Mouse (Mus musculus) limb, embryonic 12.5 days (tissue): ENCODE measurements around the gene Trpc4ap. TPM values are rescaled to one million over a fixed set of nuclear protein-coding genes. Genes with fewer than 3 reads are reported as not detected.
A peak's percentile ranks its signal among the peaks of the same experiment; 100 is the strongest.
"Not testable (repeated sequence)": the region's sequence is repeated elsewhere in the genome, so short reads cannot be mapped to it uniquely, and the experiment has no call there.

Source experiments
- ATAC-seq: fragments of 200-750 bp; cut with Nextera tagmentation; 2 replicates; pipeline ENCODE4 v1.8.0; 2017; ENCODE audit warnings: low read depth, moderate TSS enrichment; ENCODE audit not compliant: insufficient number of reproducible peaks, insufficient read depth, low FRiP score, low TSS enrichment
- H3K27ac ChIP-seq: fragments of 300-500 bp; sonication (generic); 2 replicates; pipeline ENCODE4 v1.5.1; 2016; ENCODE audit warnings: mild to moderate bottlenecking, moderate library complexity
- H3K27me3 ChIP-seq: fragments of 300-500 bp; sonication (generic); 2 replicates; pipeline ENCODE4 v1.6.1; 2016; ENCODE audit warnings: mild to moderate bottlenecking, moderate library complexity
- H3K36me3 ChIP-seq: fragments of 300-500 bp; sonication (generic); 2 replicates; pipeline ENCODE4 v1.6.1; 2016; ENCODE audit warnings: mild to moderate bottlenecking, moderate library complexity
- H3K4me1 ChIP-seq: fragments of 300-500 bp; sonication (generic); replicated peaks from 2 replicates; pipeline ENCODE4 v1.6.1; 2016
- H3K4me2 ChIP-seq: fragments of 300-500 bp; sonication (generic); 2 replicates; pipeline ENCODE4 v1.6.1; 2016; ENCODE audit warnings: mild to moderate bottlenecking, moderate library complexity
- H3K4me3 ChIP-seq: fragments of 300-500 bp; sonication (generic); replicated peaks from 2 replicates; pipeline ENCODE4 v1.5.1; 2016; ENCODE audit warnings: mild to moderate bottlenecking
- H3K9ac ChIP-seq: fragments of 300-500 bp; sonication (generic); replicated peaks from 2 replicates; pipeline ENCODE4 v1.6.1; 2016; ENCODE audit warnings: mild to moderate bottlenecking, moderate library complexity
- H3K9me3 ChIP-seq: fragments of 300-500 bp; sonication (generic); 2 replicates; pipeline ENCODE4 v1.6.1; 2016; ENCODE audit warnings: mild to moderate bottlenecking, moderate library complexity
- WGBS: fragments of 180-500 bp; shearing (Covaris S2); methylation state at CpG from one replicate; pipeline ENCODE4 v1.1.7; 2016; 5-methylcytosine and 5-hydroxymethylcytosine counted together
- polyA plus RNA-seq: library from polyadenylated mRNA; unstranded; fragments of >200 nt; fragmentation: Nextera tagmentation; extraction: Ambion mirVana; gene quantifications from 2 replicates; pipeline ENCODE4 v1.2.1, GENCODE M21; 2016

Gene Trpc4ap
- polyA plus RNA-seq, 1 experiment from 2014 or later: 167 TPM

DNA sequence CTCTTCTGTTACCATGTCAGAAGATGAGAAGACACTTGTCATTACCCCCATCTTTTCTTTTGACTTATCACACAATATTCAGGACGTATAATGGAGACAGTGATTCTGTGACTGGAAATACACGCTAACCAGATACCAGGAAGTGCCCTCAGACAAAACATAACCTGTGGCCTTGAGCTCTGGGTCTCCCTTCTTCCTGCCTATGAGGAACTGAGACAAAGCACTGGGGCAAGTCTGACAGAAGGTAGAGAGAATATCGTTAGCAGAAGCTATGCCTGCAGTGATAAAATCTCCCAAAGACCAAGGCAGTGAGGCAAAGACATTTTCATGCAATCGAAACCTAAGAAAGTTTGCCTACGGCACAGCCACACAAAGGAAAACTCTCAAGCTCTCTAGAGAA lies 28.4 kb upstream of the Trpc4ap start:
- no peak for ATAC-seq
- WGBS: 91% methylated on average over 5 of the region's 5 CpGs

DNA sequence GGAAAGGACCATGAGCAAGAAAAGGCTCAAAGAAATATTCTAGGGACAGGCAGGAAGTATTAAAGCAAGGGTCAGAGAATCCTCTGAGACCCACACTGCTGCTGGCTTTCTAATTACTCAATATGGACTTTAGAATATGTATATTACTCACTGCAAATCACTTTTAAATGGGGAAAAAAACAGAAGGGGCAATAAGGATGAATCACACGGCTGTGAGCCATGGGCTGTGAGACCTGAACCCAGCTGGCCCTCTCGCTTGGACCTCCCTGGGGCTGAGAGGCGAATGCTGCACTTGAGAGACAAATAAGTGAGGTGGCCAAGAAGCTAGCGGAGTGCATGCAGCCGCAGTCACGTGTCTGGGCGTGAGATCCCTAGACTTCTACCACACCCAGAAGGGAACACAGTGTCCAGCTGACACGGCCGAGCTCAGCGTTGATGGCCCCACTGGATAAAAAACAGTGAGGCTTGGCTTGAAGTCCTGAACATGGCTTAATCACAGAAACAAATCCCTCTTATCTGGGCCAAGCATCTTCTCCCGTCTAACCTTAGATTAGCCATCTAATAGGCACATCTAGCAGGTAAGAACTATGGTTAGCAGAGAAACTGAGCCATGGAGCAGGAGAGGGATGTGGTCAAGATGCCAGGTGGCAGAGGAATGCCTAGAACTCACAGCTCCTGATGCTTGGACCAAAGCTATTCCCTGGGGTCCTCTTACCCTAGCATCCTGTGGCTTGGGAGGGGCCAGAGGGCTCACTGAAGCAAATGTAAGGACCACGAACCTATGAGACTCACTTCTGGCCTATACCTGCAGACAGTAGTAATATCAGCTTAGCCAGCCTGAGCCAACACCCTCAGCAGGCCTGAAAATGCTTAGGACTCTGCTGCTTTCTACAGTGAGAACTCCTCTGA lies 25.2 kb upstream of the Trpc4ap start:
- Histone ChIP-seq H3K27me3 (no peaks in the 10 kb centered on the region), H3K4me2 (no peak overlapping the region), H3K36me3 (peaks cover 57% of the 10 kb centered on the region), H3K9me3 (no peaks in the 10 kb centered on the region), H3K9ac (no peak overlapping the region), H3K4me3 (no peak overlapping the region), H3K27ac (no peak overlapping the region), H3K4me1 (no peaks in the 10 kb centered on the region)
- WGBS: 83% methylated on average over 12 of the region's 12 CpGs
- ATAC-seq: no peak

More for the DNA sequence above, 28.4 kb upstream of the Trpc4ap start:
- Histone ChIP-seq H3K4me3 (no peak overlapping the region), H3K9ac (no peak overlapping the region), H3K27me3 (no peaks in the 10 kb centered on the region), H3K4me2 (no peak overlapping the region), H3K4me1 (no peaks in the 10 kb centered on the region), H3K36me3 (peaks cover 37% of the 10 kb centered on the region), H3K9me3 (no peaks in the 10 kb centered on the region), H3K27ac (no peak overlapping the region)

DNA sequence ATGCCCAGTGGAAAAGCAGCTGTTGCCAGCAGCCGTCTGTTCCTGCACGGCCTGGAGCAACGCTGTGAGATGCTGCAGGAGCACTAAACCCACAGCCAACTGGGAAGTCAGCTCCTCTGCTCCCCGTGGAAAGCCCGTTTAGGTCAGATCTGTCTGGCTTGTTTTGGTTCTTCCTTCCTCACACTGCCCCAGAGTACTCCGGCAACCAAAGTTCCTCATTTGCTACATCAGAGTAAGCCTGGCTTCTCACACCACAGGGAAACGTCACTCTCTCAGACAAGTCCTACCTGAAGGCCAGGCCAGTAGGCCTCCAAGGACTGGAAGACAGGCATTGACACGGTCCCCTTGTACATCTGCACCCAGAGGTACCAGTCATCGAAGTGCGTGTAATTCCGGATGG lies 18.4 kb upstream of the Trpc4ap start:
- Histone ChIP-seq H3K27me3 (no peaks in the 10 kb centered on the region), H3K9me3 (no peaks in the 10 kb centered on the region), H3K4me1 (no peaks in the 10 kb centered on the region), H3K27ac (no peak overlapping the region), H3K4me3 (no peak overlapping the region), H3K36me3 (peaks cover 67% of the 10 kb centered on the region), H3K4me2 (no peak overlapping the region), H3K9ac (peak overlapping the region; percentile 23; the same call in 1 of the 2 replicates)
- ATAC-seq: no peak
- WGBS: 88% methylated on average over 11 of the region's 11 CpGs

DNA sequence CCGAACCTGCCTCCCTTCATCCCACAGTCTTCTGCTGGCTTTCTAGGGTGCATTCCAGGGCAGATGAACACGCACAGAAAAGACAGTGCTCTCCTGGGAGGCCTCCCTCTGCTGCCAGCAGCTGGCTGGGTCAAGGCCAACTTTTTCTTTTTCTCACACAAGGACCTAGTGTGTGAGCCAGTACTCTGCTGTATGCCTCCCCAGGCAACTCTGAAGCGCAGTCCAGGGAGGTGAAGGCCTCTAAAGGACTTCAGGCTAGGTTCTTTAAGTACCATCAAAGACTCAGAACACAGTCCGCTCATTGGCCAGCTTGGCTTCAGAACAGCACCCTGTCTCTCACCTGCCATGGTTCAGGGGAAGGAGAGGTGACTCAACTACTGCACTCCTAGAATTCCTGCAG lies 15.1 kb upstream of the Trpc4ap start:
- Histone ChIP-seq H3K9me3 (no peaks in the 10 kb centered on the region), H3K4me1 (no peaks in the 10 kb centered on the region), H3K9ac (no peak overlapping the region), H3K4me3 (no peak overlapping the region), H3K27ac (no peak overlapping the region), H3K27me3 (no peaks in the 10 kb centered on the region), H3K4me2 (no peak overlapping the region), H3K36me3 (peaks cover 66% of the 10 kb centered on the region)
- WGBS: 92% methylated on average over 4 of the region's 4 CpGs
- no peak for ATAC-seq

DNA sequence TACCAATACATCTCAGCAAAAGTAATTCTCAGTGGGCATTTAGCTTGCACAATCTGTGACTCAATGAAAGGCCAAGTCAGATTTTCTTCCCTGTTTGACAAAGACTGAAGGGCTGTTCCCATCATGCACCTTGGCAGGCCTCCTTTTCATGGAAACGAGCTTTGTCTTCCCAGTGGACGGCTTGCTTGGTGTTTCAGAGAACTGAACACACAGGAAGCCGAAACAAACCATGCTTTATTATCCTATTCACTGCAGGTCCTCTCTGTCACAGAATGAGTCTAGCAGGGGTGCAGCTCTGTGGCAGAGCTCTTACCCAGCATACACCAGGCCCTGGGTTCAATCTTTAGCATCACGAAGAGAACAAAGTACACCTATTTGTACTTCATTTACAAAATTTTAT lies 11.4 kb upstream of the Trpc4ap start:
- H3K9me3 ChIP-seq: no peaks in the 10 kb centered on the region
- no peak overlapping the region for H3K4me2 ChIP-seq
- H3K4me1 ChIP-seq: no peaks in the 10 kb centered on the region
- H3K9ac ChIP-seq: no peak overlapping the region
- H3K27me3 ChIP-seq: no peaks in the 10 kb centered on the region
- H3K4me3 ChIP-seq: no peak overlapping the region
- WGBS: 74% methylated on average over 4 of the region's 4 CpGs
- ATAC-seq: no peak
- no peak overlapping the region for H3K27ac ChIP-seq
- peaks cover 51% of the 10 kb centered on the region for H3K36me3 ChIP-seq

DNA sequence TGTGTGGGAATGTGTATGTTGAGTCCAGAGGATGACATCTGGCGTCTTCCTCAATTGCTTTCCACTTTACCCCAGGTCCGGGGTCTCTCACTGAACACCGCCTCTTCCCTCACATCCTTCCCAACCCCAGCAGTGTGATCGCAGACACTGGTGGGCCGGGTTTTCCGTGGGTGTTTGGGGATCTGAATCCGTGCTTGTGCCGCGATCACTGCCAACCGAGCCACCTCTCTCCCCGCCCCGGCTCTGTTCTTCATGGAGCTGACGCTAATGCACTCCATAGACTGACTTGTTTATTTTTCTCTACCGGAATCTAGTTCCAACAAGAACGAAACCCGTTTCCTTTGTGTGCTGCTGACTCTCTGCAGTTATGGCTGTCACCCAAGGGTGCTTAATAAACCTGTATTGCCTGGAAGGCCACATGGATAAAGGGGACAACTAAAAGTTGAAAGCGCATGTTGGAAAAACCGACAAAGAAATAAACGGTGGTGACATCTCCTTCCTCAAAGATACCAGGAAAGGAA lies 9.3 kb upstream of the Trpc4ap start:
- ATAC-seq: no peak
- H3K9ac ChIP-seq: no peak overlapping the region
- no peaks in the 10 kb centered on the region for H3K9me3 ChIP-seq
- 93% methylated on average over 19 of the region's 19 CpGs for WGBS
- no peaks in the 10 kb centered on the region for H3K27me3 ChIP-seq
- no peak overlapping the region for H3K4me2 ChIP-seq
- no peaks in the 10 kb centered on the region for H3K4me1 ChIP-seq
- no peak overlapping the region for H3K27ac ChIP-seq
- no peak overlapping the region for H3K4me3 ChIP-seq
- H3K36me3 ChIP-seq: peaks cover 42% of the 10 kb centered on the region

GRCm38 (mm10) chr2:155698443-155698842 lies 6.3 kb upstream of the Trpc4ap start:
- ATAC-seq: not testable (repeated sequence)
- WGBS: 91% methylated on average over 6 of the region's 6 CpGs

GRCm38 (mm10) chr2:155696851-155697250 lies 4.7 kb upstream of the Trpc4ap start:
- H3K27ac ChIP-seq: no peak overlapping the region
- 80% methylated on average over 7 of the region's 7 CpGs for whole genome bisulfite sequencing
- no peak for ATAC-seq

More at GRCm38 (mm10) chr2:155698443-155698842, 6.3 kb upstream of the Trpc4ap start:
- not testable (repeated sequence) for H3K9me3 ChIP-seq, H3K4me3 ChIP-seq, H3K27me3 ChIP-seq, H3K4me2 ChIP-seq, H3K4me1 ChIP-seq, H3K9ac ChIP-seq, H3K27ac ChIP-seq
- peaks cover 18% of the 10 kb centered on the region for H3K36me3 ChIP-seq

DNA sequence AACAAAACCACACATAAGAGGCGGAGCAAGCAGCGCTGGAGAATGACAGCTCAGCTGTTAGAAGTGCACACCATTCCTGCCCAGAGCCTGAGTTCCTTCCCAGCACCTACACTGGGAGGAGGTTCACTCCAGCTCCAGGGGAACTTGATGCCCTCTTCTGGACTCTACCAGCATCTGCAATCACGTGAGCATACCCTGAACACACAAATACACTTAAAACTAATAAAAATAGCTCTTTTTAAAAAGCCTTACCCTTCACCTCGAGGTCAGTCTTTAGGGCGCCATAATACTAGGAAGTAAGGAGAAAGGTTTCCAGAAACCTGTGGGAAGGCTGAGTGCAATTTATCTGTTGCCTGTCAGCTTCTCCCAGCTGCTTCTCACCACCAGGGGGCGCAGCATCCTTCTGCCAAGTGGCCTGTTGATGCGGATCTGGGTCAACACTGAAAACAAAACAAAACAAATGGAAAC lies 3.9 kb upstream of the Trpc4ap start:
- no peaks in the 10 kb centered on the region for H3K27me3 ChIP-seq
- 12% methylated on average over 7 of the region's 7 CpGs for WGBS
- no peak overlapping the region for H3K4me2 ChIP-seq
- peaks cover 4% of the 10 kb centered on the region; the same call in 1 of the 2 replicates for H3K36me3 ChIP-seq
- H3K9me3 ChIP-seq: no peaks in the 10 kb centered on the region
- ATAC-seq: no peak
- H3K4me3 ChIP-seq: no peak overlapping the region
- H3K27ac ChIP-seq: no peak overlapping the region
- H3K4me1 ChIP-seq: peaks cover 2% of the 10 kb centered on the region
- H3K9ac ChIP-seq: no peak overlapping the region

More at GRCm38 (mm10) chr2:155696851-155697250, 4.7 kb upstream of the Trpc4ap start:
- Histone ChIP-seq H3K4me3 (no peak overlapping the region), H3K9ac (no peak overlapping the region), H3K36me3 (peaks cover 9% of the 10 kb centered on the region), H3K4me2 (no peak overlapping the region), H3K9me3 (no peaks in the 10 kb centered on the region), H3K4me1 (no peaks in the 10 kb centered on the region), H3K27me3 (no peaks in the 10 kb centered on the region)

DNA sequence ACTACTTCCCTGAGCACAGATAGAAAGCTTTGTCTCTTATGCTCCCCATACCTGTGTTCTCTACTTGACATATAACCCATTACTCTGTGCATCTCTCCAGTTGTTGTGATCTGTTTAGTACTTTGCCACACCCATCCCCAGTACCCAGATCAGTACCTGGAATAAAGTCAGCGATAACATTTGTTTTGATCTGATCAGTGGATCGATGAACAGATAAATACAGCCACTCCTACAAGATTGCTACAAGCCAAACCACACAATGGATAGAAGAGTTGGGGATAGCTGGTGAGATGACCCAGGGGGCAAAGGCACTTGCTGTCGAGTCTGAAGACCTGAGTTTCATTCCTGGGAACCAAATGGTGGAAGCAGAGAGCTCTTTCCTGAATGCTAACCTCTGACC lies 3.1 kb upstream of the Trpc4ap start:
- no peaks in the 10 kb centered on the region for H3K9me3 ChIP-seq
- no peaks in the 10 kb centered on the region for H3K36me3 ChIP-seq
- no peaks in the 10 kb centered on the region for H3K27me3 ChIP-seq
- H3K27ac ChIP-seq: no peak overlapping the region
- H3K4me3 ChIP-seq: no peak overlapping the region
- H3K9ac ChIP-seq: no peak overlapping the region
- 71% methylated on average over 3 of the region's 3 CpGs for WGBS
- peaks cover 10% of the 10 kb centered on the region for H3K4me1 ChIP-seq
- H3K4me2 ChIP-seq: no peak overlapping the region
- no peak for ATAC-seq

DNA sequence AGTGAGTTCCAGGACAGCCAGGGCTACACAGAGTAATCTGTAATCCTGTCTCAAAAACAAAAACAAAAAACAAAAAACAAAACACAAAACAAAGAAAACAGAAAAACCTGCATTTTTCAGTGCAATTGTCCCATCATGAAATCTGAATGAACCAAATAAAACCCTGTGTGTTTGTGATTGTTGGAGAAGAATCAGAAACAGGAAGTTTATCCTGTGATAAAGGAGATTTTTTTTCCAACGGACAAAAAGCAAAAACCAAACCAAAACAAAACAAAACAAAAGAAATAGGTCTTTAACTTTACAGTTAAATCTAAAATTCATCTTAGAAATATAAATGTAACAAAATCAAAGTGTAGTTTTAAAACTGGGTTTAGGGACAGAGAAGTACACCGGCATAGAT lies 2.4 kb upstream of the Trpc4ap start:
- 70% methylated on average over 2 of the region's 2 CpGs for WGBS
- no peaks in the 10 kb centered on the region for H3K9me3 ChIP-seq

More for the DNA sequence above, 2.4 kb upstream of the Trpc4ap start:
- no peak overlapping the region for H3K27ac ChIP-seq
- H3K27me3 ChIP-seq: no peaks in the 10 kb centered on the region
- H3K4me3 ChIP-seq: no peak overlapping the region
- no peak overlapping the region for H3K4me2 ChIP-seq
- no peak overlapping the region for H3K9ac ChIP-seq
- peaks cover 15% of the 10 kb centered on the region for H3K4me1 ChIP-seq
- ATAC-seq: no peak
- H3K36me3 ChIP-seq: no peaks in the 10 kb centered on the region
